Mouse (Mus musculus) erythroblast, embryonic 14.5 days (primary cell): Measurements from ENCODE around the gene Syt13. TPM values are rescaled to one million over a fixed set of nuclear protein-coding genes. Genes with fewer than 3 reads are reported as not detected.

Experiments used
- H3K27me3 ChIP-seq: 2 replicates; pipeline ENCODE4 v1.6.1; 2012; ENCODE audit warnings: inconsistent platforms; ENCODE audit not compliant: control insufficient read depth
- H3K36me3 ChIP-seq: 2 replicates; pipeline ENCODE4 v1.6.1; 2012; ENCODE audit warnings: mild to moderate bottlenecking, inconsistent platforms; ENCODE audit not compliant: control insufficient read depth
- H3K4me1 ChIP-seq: 2 replicates; pipeline ENCODE4 v1.6.1; 2012; ENCODE audit warnings: inconsistent platforms; ENCODE audit not compliant: control insufficient read depth
- H3K4me3 ChIP-seq: replicated peaks from 2 replicates; pipeline ENCODE3; 2012; ENCODE audit warnings: moderate library complexity, mild to moderate bottlenecking, inconsistent platforms
- H3K9me3 ChIP-seq: 2 replicates; pipeline ENCODE4 v1.6.1; 2012; ENCODE audit warnings: low read length, inconsistent platforms, mixed read lengths; ENCODE audit not compliant: control insufficient read depth
- GATA1 ChIP-seq: IDR thresholded peaks from 2 replicates; pipeline ENCODE4 v1.6.1; 2012; ENCODE audit warnings: low read length, inconsistent platforms, mixed read lengths
- TAL1 ChIP-seq: IDR thresholded peaks from 3 replicates; pipeline ENCODE4 v1.6.1; 2012; ENCODE audit warnings: low read length, inconsistent platforms, mixed read lengths
- polyA plus RNA-seq: library from polyadenylated mRNA; stranded (reverse); fragments of >175 nt; gene quantifications from 2 replicates; pipeline ENCODE4 v1.2.3, GENCODE M21; 2012

Syt13 gene
- polyA plus RNA-seq, result not detected in 2 replicates

DNA sequence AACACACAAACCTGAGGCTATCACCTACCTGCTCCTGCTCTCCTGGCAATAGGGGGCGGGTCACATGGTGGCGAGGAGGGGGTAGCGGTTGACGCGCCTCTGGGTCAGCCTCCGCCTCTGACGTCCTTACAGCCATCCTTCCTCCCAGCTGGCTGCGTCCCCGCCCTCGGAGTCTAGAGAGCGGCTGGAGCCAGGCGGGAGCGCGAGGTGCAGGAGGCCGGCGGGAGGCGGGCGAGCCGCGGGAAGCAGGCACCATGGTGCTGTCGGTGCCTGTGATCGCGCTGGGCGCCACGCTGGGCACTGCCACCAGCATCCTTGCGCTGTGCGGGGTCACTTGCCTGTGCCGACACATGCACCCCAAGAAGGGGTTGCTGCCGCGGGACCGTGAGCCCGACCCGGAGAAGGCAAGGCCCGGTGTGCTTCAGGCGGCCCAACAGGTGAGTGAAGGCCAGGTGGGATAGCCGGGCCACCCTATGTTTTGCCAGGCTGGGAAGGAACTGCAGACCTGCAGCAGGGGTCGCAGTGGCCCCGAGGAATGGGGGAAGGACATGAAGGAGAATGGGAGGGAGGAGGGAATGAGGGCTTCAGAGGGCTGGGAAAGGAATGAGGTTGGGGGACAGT is at the start of gene Syt13:
Gene Syt13 (plus strand): TSS at position 166 of the 621 bp plus-strand sequence.
- H3K4me3 ChIP-seq, result no peak within 1 kb of the TSS
- no peak for TF ChIP-seq GATA1
- no peak for TF ChIP-seq TAL1
- H3K4me1 ChIP-seq, result no peaks in the 10 kb centered on the region; the same call in none of the 2 replicates
- H3K36me3 ChIP-seq, result no peaks in the 10 kb centered on the region
- no peaks in the 10 kb centered on the region for H3K9me3 ChIP-seq
- peaks cover 48% of the 10 kb centered on the region for H3K27me3 ChIP-seq

- H3K9me3 ChIP-seq, result no peaks in the 10 kb centered on the region
- no peak overlapping the region for H3K4me3 ChIP-seq
- no peaks in the 10 kb centered on the region for H3K27me3 ChIP-seq
- H3K4me1 ChIP-seq, result no peaks in the 10 kb centered on the region
- no peak for TF ChIP-seq GATA1
- no peak for TF ChIP-seq TAL1
- no peaks in the 10 kb centered on the region for H3K36me3 ChIP-seq
Observed at GRCm38 (mm10) chr2:92866616-92867015, 48.3 kb upstream of the Syt13 start.

- Histone ChIP-seq H3K9me3 (no peaks in the 10 kb centered on the region), H3K4me3 (no peak overlapping the region), H3K4me1 (no peaks in the 10 kb centered on the region), H3K36me3 (no peaks in the 10 kb centered on the region), H3K27me3 (no peaks in the 10 kb centered on the region)
- TF ChIP-seq TAL1, result no peak
- no peak for TF ChIP-seq GATA1
Observed at GRCm38 (mm10) chr2:92870139-92870836, 44.6 kb upstream of the Syt13 start.

GRCm38 (mm10) chr2:92871093-92871686 is 43.7 kb upstream of the Syt13 start:
- no peak overlapping the region for H3K4me3 ChIP-seq

GRCm38 (mm10) chr2:92872652-92873051 is 42.2 kb upstream of the Syt13 start:
- no peaks in the 10 kb centered on the region for H3K9me3 ChIP-seq
- no peak overlapping the region for H3K4me3 ChIP-seq
- no peaks in the 10 kb centered on the region for H3K4me1 ChIP-seq
- no peaks in the 10 kb centered on the region for H3K27me3 ChIP-seq
- TF ChIP-seq TAL1 (no peak), GATA1 (no peak)
- no peaks in the 10 kb centered on the region for H3K36me3 ChIP-seq

More at GRCm38 (mm10) chr2:92871093-92871686, 43.7 kb upstream of the Syt13 start:
- TF ChIP-seq GATA1 (no peak), TAL1 (no peak)
- H3K9me3 ChIP-seq, result no peaks in the 10 kb centered on the region
- H3K36me3 ChIP-seq, result no peaks in the 10 kb centered on the region
- no peaks in the 10 kb centered on the region for H3K27me3 ChIP-seq
- H3K4me1 ChIP-seq, result no peaks in the 10 kb centered on the region

DNA sequence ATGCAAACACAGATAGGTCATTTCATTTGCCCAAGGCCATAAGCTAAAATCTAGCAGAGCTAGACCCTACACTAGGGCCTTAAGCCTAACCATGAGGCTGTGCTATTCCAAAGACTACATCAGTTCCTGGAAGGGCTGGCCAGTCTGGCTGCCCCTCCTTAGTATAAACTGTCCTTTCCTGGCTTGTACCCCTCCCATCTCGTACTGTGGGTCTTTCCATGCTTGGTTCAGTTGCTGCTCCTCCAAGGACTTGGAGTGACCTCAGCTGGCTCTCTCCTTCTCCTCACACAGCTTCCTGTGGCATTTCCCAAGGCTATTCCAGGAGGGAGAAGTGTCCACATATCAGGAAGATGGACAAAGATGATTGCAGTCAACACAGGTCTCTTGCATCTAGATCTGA is 40.3 kb upstream of the Syt13 start:
- TF ChIP-seq GATA1, result no peak
- TF ChIP-seq TAL1, result no peak
- Histone ChIP-seq H3K27me3 (no peaks in the 10 kb centered on the region), H3K9me3 (no peaks in the 10 kb centered on the region), H3K4me1 (no peaks in the 10 kb centered on the region), H3K36me3 (no peaks in the 10 kb centered on the region), H3K4me3 (no peak overlapping the region)

GRCm38 (mm10) chr2:92877488-92877887 is 37.4 kb upstream of the Syt13 start:
- TF ChIP-seq TAL1 (no peak), GATA1 (no peak)
- no peaks in the 10 kb centered on the region for H3K27me3 ChIP-seq
- no peaks in the 10 kb centered on the region for H3K36me3 ChIP-seq
- H3K4me3 ChIP-seq, result no peak overlapping the region
- no peaks in the 10 kb centered on the region for H3K9me3 ChIP-seq
- no peaks in the 10 kb centered on the region for H3K4me1 ChIP-seq

DNA sequence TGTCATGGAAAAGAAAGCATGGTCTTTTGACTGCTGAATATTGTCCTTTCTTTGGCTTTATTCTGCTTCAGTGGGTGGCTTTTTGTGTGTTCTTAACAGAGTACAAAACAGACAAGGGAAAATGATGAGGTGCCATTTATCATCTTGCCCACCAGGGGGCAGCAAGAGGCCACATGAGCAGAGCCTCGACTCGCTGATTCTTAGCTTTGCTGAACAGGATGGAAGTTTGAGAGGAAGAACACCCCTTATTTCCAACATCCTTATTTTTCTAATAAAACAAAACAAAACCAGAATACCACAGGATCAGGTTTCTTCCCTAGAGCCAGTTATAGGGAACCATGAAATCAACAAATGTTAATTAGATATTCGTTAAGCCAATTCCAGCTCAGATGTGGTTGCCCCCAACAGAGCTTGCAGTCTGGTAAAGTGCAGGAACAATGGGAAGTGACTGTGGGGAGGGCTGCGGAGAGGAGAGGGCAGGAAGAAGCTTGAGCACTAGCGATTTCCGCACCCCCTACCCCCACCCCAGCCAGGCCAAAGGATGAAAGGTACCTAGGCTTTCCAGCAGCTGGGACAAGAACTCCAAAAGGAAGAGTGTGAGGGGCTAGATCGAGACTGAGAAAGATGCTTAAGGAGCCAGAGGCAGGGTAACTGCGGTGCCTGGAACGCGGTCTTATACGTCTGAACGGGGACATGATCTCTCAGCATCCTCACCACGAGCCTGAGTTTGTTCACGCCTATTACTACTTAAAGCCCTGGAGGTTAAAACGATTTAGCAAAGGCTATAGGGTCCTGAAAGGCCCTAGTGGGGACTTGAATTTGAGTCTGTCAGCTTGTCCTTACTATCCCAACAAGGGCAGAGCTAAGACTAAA is 31.6 kb upstream of the Syt13 start:
- no peaks in the 10 kb centered on the region for H3K36me3 ChIP-seq
- TF ChIP-seq TAL1, result no peak
- TF ChIP-seq GATA1, result no peak
- no peaks in the 10 kb centered on the region for H3K9me3 ChIP-seq
- H3K27me3 ChIP-seq, result no peaks in the 10 kb centered on the region
- H3K4me1 ChIP-seq, result no peaks in the 10 kb centered on the region
- no peak overlapping the region for H3K4me3 ChIP-seq

DNA sequence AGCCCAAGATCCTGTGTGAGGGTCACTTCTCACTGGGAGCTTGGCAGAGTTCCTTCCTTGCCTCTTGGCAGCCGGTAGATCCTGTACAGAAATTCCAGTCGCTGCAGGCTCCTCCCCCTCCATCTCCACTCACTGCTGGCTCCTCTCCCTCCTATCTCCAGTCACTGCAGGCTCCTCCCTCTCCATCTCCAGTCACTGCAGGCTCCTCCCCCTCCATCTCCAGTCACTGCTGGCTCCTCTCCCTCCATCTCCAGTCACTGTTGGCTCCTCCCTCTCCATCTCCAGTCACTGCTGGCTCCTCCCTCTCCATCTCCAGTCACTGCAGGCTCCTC is 31.0 kb upstream of the Syt13 start:
- no peak for TF ChIP-seq GATA1
- TF ChIP-seq TAL1, result no peak
- no peaks in the 10 kb centered on the region for H3K36me3 ChIP-seq
- no peak overlapping the region for H3K4me3 ChIP-seq
- H3K9me3 ChIP-seq, result no peaks in the 10 kb centered on the region
- H3K4me1 ChIP-seq, result no peaks in the 10 kb centered on the region
- H3K27me3 ChIP-seq, result no peaks in the 10 kb centered on the region
